Mouse (Mus musculus) midbrain, postnatal 0 days (tissue): ENCODE data around the gene Gtf2h3. TPM values are rescaled to one million over a fixed set of nuclear protein-coding genes. Genes with fewer than 3 reads are reported as not detected.

Source experiments
- ATAC-seq: fragments of 200-750 bp; cut with Nextera tagmentation; 2 replicates; pipeline ENCODE4 v1.8.0; 2017; ENCODE audit warnings: moderate number of reproducible peaks, mild to moderate bottlenecking, moderate TSS enrichment, moderate library complexity; ENCODE audit not compliant: low FRiP score
- DNase-seq: peaks from one replicate; pipeline ENCODE4 v3.0.0-alpha.2; 2015; ENCODE audit warnings: low spot score
- H3K27ac ChIP-seq: fragments of 300-500 bp; sonication (generic); 2 replicates; pipeline ENCODE4 v1.5.1; 2014; ENCODE audit warnings: low read depth, mild to moderate bottlenecking, low read length, mixed read lengths
- H3K27me3 ChIP-seq: fragments of 300-500 bp; sonication (generic); 2 replicates; pipeline ENCODE4 v1.6.1; 2014; ENCODE audit warnings: low read length, control low read depth, mixed read lengths; ENCODE audit not compliant: insufficient read depth
- H3K36me3 ChIP-seq: fragments of 300-500 bp; sonication (generic); 2 replicates; pipeline ENCODE4 v1.6.1; 2014; ENCODE audit warnings: low read length, control low read depth, mixed read lengths; ENCODE audit not compliant: insufficient read depth
- H3K4me1 ChIP-seq: fragments of 300-500 bp; sonication (generic); 2 replicates; pipeline ENCODE4 v1.6.1; 2014; ENCODE audit warnings: mild to moderate bottlenecking, control low read depth, antibody characterized with exemption, low read length, mixed read lengths; ENCODE audit not compliant: insufficient read depth
- H3K4me2 ChIP-seq: fragments of 300-500 bp; sonication (generic); 2 replicates; pipeline ENCODE4 v1.6.1; 2014; ENCODE audit warnings: low read depth, mild to moderate bottlenecking, low read length, mixed read lengths; ENCODE audit not compliant: poor library complexity, severe bottlenecking
- H3K4me3 ChIP-seq: fragments of 300-500 bp; sonication (generic); 2 replicates; pipeline ENCODE4 v1.5.1; 2014; ENCODE audit warnings: low read depth, mild to moderate bottlenecking, low read length, moderate library complexity
- H3K9ac ChIP-seq: fragments of 300-500 bp; sonication (generic); replicated peaks from 2 replicates; pipeline ENCODE4 v1.6.1; 2014; ENCODE audit warnings: mild to moderate bottlenecking, low read length, moderate library complexity, mixed read lengths; ENCODE audit not compliant: poor library complexity, severe bottlenecking
- H3K9me3 ChIP-seq: fragments of 300-500 bp; sonication (generic); 2 replicates; pipeline ENCODE4 v1.6.1; 2016; ENCODE audit warnings: low read length, control low read depth
- CTCF ChIP-seq: IDR thresholded peaks from 2 replicates; pipeline ENCODE4 v1.5.1; 2016; ENCODE audit warnings: antibody characterized with exemption, mild to moderate bottlenecking
- WGBS: fragments of 180-500 bp; shearing (Covaris S2); extraction: QIAGEN DNeasy Blood & Tissue Kit; methylation state at CpG from one replicate; pipeline ENCODE4 v1.1.7; 2014; 5-methylcytosine and 5-hydroxymethylcytosine counted together
- polyA plus RNA-seq: library from polyadenylated mRNA; unstranded; fragments of >200 nt; fragmentation: Nextera tagmentation; extraction: Ambion mirVana; gene quantifications from 2 replicates; pipeline ENCODE4 v1.2.1, GENCODE M21; 2015
- total RNA-seq: library from RNA; depleted of rRNA; stranded (reverse); fragments of >200 nt; gene quantifications from 2 replicates; pipeline ENCODE4 v1.2.3, GENCODE M21; 2014; rRNA removed

The Gtf2h3 gene
- total and polyA plus RNA-seq, 2 experiments from 2014 or later = 26.9 to 27.1 TPM

GRCm38 (mm10) chr5:124636139-124636538 lies 57.2 kb downstream of the Gtf2h3 start:
- Histone ChIP-seq H3K9ac (no peak overlapping the region), H3K4me2 (no peak overlapping the region), H3K4me3 (no peak overlapping the region), H3K36me3 (peaks cover 55% of the 10 kb centered on the region), H3K27ac (no peak overlapping the region), H3K27me3 (no peaks in the 10 kb centered on the region), H3K4me1 (no peaks in the 10 kb centered on the region), H3K9me3 (no peaks in the 10 kb centered on the region)
- DNase-seq = no peak
- 96% methylated on average over 3 of the region's 3 CpGs for WGBS
- ATAC-seq = no peak
- TF ChIP-seq CTCF = no peak

- H3K36me3 ChIP-seq = peaks cover 61% of the 10 kb centered on the region
- 98% methylated on average over 4 of the region's 4 CpGs for WGBS
- no peaks in the 10 kb centered on the region for H3K9me3 ChIP-seq
- no peak for DNase-seq
- no peak for ATAC-seq
- no peaks in the 10 kb centered on the region for H3K27me3 ChIP-seq
- no peaks in the 10 kb centered on the region for H3K4me1 ChIP-seq
- no peak overlapping the region for H3K27ac ChIP-seq
- H3K9ac ChIP-seq = no peak overlapping the region
- H3K4me3 ChIP-seq = no peak overlapping the region
- TF ChIP-seq CTCF = no peak
- no peak overlapping the region for H3K4me2 ChIP-seq
These were observed 57.8 kb downstream of the Gtf2h3 start for GRCm38 (mm10) chr5:124636694-124637093.

GRCm38 (mm10) chr5:124637300-124637699 lies 58.4 kb downstream of the Gtf2h3 start:
- Histone ChIP-seq H3K9ac (no peak overlapping the region), H3K27ac (no peak overlapping the region), H3K4me3 (no peak overlapping the region), H3K4me2 (no peak overlapping the region), H3K4me1 (no peaks in the 10 kb centered on the region), H3K9me3 (no peaks in the 10 kb centered on the region), H3K27me3 (no peaks in the 10 kb centered on the region), H3K36me3 (peaks cover 67% of the 10 kb centered on the region)
- WGBS = 84% methylated on average over 11 of the region's 11 CpGs
- DNase-seq = no peak
- no peak for ATAC-seq
- TF ChIP-seq CTCF = no peak

GRCm38 (mm10) chr5:124637836-124638235 lies 58.9 kb downstream of the Gtf2h3 start:
- TF ChIP-seq CTCF = no peak
- Histone ChIP-seq H3K4me3 (no peak overlapping the region), H3K9me3 (no peaks in the 10 kb centered on the region), H3K27ac (no peak overlapping the region), H3K4me1 (no peaks in the 10 kb centered on the region), H3K27me3 (no peaks in the 10 kb centered on the region), H3K9ac (no peak overlapping the region), H3K4me2 (no peak overlapping the region), H3K36me3 (peaks cover 72% of the 10 kb centered on the region)
- WGBS = 97% methylated on average over 13 of the region's 13 CpGs
- ATAC-seq = no peak
- DNase-seq = no peak

Other genes starting within 250 kb of the Gtf2h3 start
- gene Cdk2ap1, start 216.1 kb upstream of the Gtf2h3 start, total RNA-seq = 104 and 164 TPM in 2 replicates
- gene Cdk2ap1, start 216.1 kb upstream of the Gtf2h3 start, polyA plus RNA-seq = 65.0 and 65.2 TPM in 2 replicates
- 41.0 and 54.5 TPM in 2 replicates for gene Sbno1, start 153.1 kb upstream of the Gtf2h3 start, total RNA-seq
- 68.9 and 80.4 TPM in 2 replicates for gene Sbno1, start 153.1 kb upstream of the Gtf2h3 start, polyA plus RNA-seq
- 27.4 and 39.0 TPM in 2 replicates for gene Kmt5a, start 139.2 kb upstream of the Gtf2h3 start, total RNA-seq
- 13.3 and 15.3 TPM in 2 replicates for gene Kmt5a, start 139.2 kb upstream of the Gtf2h3 start, polyA plus RNA-seq
- gene Rilpl2, start 100.8 kb upstream of the Gtf2h3 start, total RNA-seq = 32.3 and 38.6 TPM in 2 replicates
- 33.8 and 34.3 TPM in 2 replicates for gene Rilpl2, start 100.8 kb upstream of the Gtf2h3 start, polyA plus RNA-seq
- 5.2 and 10.7 TPM in 2 replicates for gene Snrnp35, start 96.0 kb upstream of the Gtf2h3 start, total RNA-seq
- gene Snrnp35, start 96.0 kb upstream of the Gtf2h3 start, polyA plus RNA-seq = 10.1 and 13.0 TPM in 2 replicates
- 14.8 and 14.9 TPM in 2 replicates for gene Rilpl1, start 47.7 kb upstream of the Gtf2h3 start, total RNA-seq
- 11.2 and 11.9 TPM in 2 replicates for gene Rilpl1, start 47.7 kb upstream of the Gtf2h3 start, polyA plus RNA-seq
- gene Tmed2, start 38.4 kb upstream of the Gtf2h3 start, total RNA-seq = 228 and 273 TPM in 2 replicates
- gene Tmed2, start 38.4 kb upstream of the Gtf2h3 start, polyA plus RNA-seq = 313 and 326 TPM in 2 replicates
- 14.9 and 20.5 TPM in 2 replicates for gene Ddx55, start 26.3 kb upstream of the Gtf2h3 start, total RNA-seq
- 21.9 and 26.9 TPM in 2 replicates for gene Ddx55, start 26.3 kb upstream of the Gtf2h3 start, polyA plus RNA-seq
- gene Eif2b1, start within 50 bp of the Gtf2h3 start, total RNA-seq = 38.4 and 40.2 TPM in 2 replicates
- 55.2 and 61.9 TPM in 2 replicates for gene Eif2b1, start within 50 bp of the Gtf2h3 start, polyA plus RNA-seq
- 20.7 and 24.8 TPM in 2 replicates for gene Atp6v0a2, start 49.4 kb downstream of the Gtf2h3 start, total RNA-seq
- gene Atp6v0a2, start 49.4 kb downstream of the Gtf2h3 start, polyA plus RNA-seq = 23.9 and 25.5 TPM in 2 replicates
- gene Dnah10, start 145.9 kb downstream of the Gtf2h3 start, total RNA-seq = 0.85 and 1.8 TPM in 2 replicates
- gene Dnah10, start 145.9 kb downstream of the Gtf2h3 start, polyA plus RNA-seq = 0.19 and 0.20 TPM in 2 replicates